Mouse (Mus musculus) kidney, adult 2 months (tissue): ENCODE measurements around the gene Mrps27. TPM values are rescaled to one million over a fixed set of nuclear protein-coding genes. Genes with fewer than 3 reads are reported as not detected.

Source experiments
- DNase-seq: peaks from one replicate; pipeline ENCODE4 v3.0.0; 2021
- H3K27ac ChIP-seq: fragments of 200-500 bp; 2 replicates; pipeline ENCODE4 v1.5.1; 2012; ENCODE audit warnings: low read depth, low read length, control low read depth, inconsistent platforms; ENCODE audit not compliant: insufficient read depth
- H3K27me3 ChIP-seq: fragments of 200-500 bp; replicated peaks from 2 replicates; pipeline ENCODE4 v1.6.1; 2012; ENCODE audit warnings: mild to moderate bottlenecking, moderate library complexity, low read length, inconsistent platforms; ENCODE audit not compliant: control insufficient read depth, insufficient read depth
- H3K36me3 ChIP-seq: fragments of 200-500 bp; 2 replicates; pipeline ENCODE4 v1.6.1; 2012; ENCODE audit warnings: mild to moderate bottlenecking, moderate library complexity, low read length, inconsistent platforms; ENCODE audit not compliant: control insufficient read depth, insufficient read depth
- H3K4me1 ChIP-seq: fragments of 200-500 bp; 2 replicates; pipeline ENCODE4 v1.6.1; 2011; ENCODE audit warnings: low read length; ENCODE audit not compliant: control insufficient read depth, insufficient read depth
- H3K4me3 ChIP-seq: fragments of 200-500 bp; 2 replicates; pipeline ENCODE4 v1.5.1; 2011; ENCODE audit warnings: mild to moderate bottlenecking, low read depth, low read length, control low read depth; ENCODE audit not compliant: insufficient read depth
- CTCF ChIP-seq: fragments of 200-500 bp; conservative IDR thresholded peaks from 2 replicates; pipeline ENCODE4 v1.5.1; 2011; ENCODE audit warnings: low read depth, mild to moderate bottlenecking, control low read depth, low read length, moderate library complexity, mixed read lengths; ENCODE audit not compliant: insufficient read depth, insufficient read length
- POLR2A ChIP-seq: fragments of 200-500 bp; IDR thresholded peaks from one replicate; pipeline ENCODE4 v1.6.1; 2011; ENCODE audit warnings: low read depth, low read length, control low read depth
- WGBS: fragments of 180-500 bp; shearing (Covaris S2); methylation state at CpG from one replicate; pipeline ENCODE4 v1.1.7; 2018; 5-methylcytosine and 5-hydroxymethylcytosine counted together
- polyA plus RNA-seq: library from polyadenylated mRNA; depleted of rRNA; stranded (reverse); fragments of >200 nt; gene quantifications from 2 replicates; pipeline ENCODE4 v1.2.3, GENCODE M21; 2012; rRNA removed

Gene Mrps27
- polyA plus RNA-seq, result 24.2 and 26.7 TPM in 2 replicates

GRCm38 (mm10) chr13:99344599-99345575 is at the start of gene Mrps27, which contains the start of gene Ptcd2:
Gene Mrps27 (plus strand): TSS chr13:99344786.
Gene Ptcd2 (minus strand): TSS chr13:99344705.
- WGBS, result 1% methylated on average over 39 of the region's 39 CpGs
- 0 out of 2 replicates have a peak, but pooled peaks cover 3% of the 10 kb centered on the region for H3K4me1 ChIP-seq
- peak; percentile 98 for DNase-seq
- TF ChIP-seq POLR2A (no peak), CTCF (no peak)
- H3K36me3 ChIP-seq, result no peaks in the 10 kb centered on the region
- no peaks in the 10 kb centered on the region for H3K27me3 ChIP-seq
- peak within 1 kb of the TSS; percentile 84 for H3K27ac ChIP-seq
- peak within 1 kb of the TSS; percentile 99 for H3K4me3 ChIP-seq

DNA sequence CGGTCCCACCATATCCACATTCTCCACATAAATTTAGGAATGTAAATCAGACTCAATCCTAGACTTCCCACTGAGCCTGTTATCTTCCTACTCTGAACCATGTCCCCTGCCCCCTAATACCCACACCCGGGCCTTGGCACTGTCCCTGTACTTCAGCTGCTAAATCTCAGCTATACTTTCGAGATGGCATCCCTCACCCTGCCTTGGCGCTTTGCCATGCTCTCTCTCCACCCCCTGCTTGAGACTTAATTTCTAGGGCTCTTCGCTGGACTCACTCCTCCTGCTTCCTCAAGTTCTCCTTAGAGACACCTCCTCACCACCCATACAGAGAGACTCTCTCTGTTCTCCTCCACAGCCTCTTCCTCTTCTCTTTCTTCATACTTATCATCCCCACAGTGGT is 44.7 kb upstream of the Mrps27 start:
- no peak for TF ChIP-seq CTCF
- no peak for TF ChIP-seq POLR2A
- DNase-seq, result no peak
- Histone ChIP-seq H3K27me3 (no peaks in the 10 kb centered on the region), H3K27ac (no peak overlapping the region), H3K36me3 (no peaks in the 10 kb centered on the region), H3K4me3 (no peak overlapping the region), H3K4me1 (no peaks in the 10 kb centered on the region)
- WGBS, result 89% methylated on average over 5 of the region's 5 CpGs

DNA sequence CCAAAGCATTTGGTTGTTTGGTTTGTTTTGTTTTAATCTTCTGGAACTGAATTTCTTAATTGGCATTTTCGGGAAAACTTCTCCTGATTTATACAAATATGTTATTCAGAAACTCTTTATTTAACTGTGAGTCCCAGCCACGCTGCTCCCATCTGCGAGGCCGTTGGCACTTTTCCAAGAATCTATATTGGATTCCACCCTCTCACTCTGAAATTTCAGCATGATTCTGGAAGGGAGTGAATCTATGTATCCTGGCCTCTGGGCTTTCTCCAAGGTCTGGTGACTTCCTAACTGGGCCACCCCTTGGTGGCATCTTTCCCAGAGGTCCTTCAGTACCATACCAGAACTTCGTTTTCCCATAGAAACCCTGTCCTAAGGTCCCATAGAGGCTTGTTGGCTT is 40.7 kb upstream of the Mrps27 start:
- TF ChIP-seq CTCF, result no peak
- no peak for TF ChIP-seq POLR2A
- Histone ChIP-seq H3K27ac (no peak overlapping the region), H3K4me1 (no peaks in the 10 kb centered on the region), H3K4me3 (no peak overlapping the region), H3K27me3 (no peaks in the 10 kb centered on the region), H3K36me3 (no peaks in the 10 kb centered on the region)
- 45% methylated on average over 5 of the region's 5 CpGs for WGBS
- DNase-seq, result no peak

DNA sequence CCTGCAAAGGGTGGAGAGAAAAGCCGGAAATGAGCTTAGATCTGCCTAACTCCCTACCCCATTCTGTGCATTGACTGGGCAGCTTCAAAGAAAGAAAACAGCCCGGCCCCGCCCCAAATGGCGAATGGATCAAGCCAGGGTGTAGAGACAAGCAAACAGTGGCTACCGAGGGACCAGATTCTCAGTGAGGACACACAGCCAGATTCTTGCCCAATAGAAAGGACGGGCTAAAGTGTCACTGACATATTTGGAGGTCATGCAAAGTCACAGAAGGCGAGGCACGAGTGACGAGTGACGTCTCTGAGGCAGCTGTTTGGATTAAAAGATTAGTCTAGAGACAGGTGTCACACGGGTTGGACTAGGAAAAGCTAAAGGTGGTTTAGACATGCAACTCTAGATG is 40.2 kb upstream of the Mrps27 start:
- WGBS, result 80% methylated on average over 11 of the region's 11 CpGs
- Histone ChIP-seq H3K27ac (no peak overlapping the region), H3K4me1 (no peaks in the 10 kb centered on the region), H3K4me3 (no peak overlapping the region), H3K27me3 (no peaks in the 10 kb centered on the region), H3K36me3 (no peaks in the 10 kb centered on the region)
- DNase-seq, result no peak
- TF ChIP-seq CTCF, result no peak
- no peak for TF ChIP-seq POLR2A

- 82% methylated on average over 1 of the region's 1 CpGs for WGBS
- no peak for TF ChIP-seq POLR2A
- no peak for TF ChIP-seq CTCF
- Histone ChIP-seq H3K36me3 (no peaks in the 10 kb centered on the region), H3K27ac (no peak overlapping the region), H3K4me3 (no peak overlapping the region), H3K27me3 (no peaks in the 10 kb centered on the region), H3K4me1 (no peaks in the 10 kb centered on the region)
- DNase-seq, result no peak
Observed at GRCm38 (mm10) chr13:99305186-99305585, 39.4 kb upstream of the Mrps27 start.

DNA sequence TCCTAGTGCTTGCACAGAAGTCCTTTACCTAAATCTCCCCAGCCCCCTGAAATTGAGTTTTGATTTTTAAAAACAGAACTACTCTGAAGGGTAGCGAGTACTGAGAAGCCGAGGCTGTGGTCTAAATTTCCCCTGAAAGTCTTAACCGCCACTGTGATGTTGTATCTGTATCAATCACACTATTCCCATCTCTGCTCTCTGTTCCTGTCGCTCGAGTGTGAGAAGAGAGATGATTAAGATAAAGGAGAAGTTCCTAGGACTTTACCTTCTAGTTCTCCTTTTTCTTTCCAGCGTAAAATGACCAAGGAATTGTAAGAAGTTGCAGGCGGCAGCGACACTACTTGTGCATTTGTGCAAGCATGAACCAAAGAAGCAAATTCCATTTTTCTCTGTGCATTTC is 38.4 kb upstream of the Mrps27 start:
- no peak overlapping the region for H3K4me3 ChIP-seq
- H3K4me1 ChIP-seq, result no peaks in the 10 kb centered on the region
- WGBS, result 88% methylated on average over 8 of the region's 8 CpGs
- H3K27me3 ChIP-seq, result no peaks in the 10 kb centered on the region
- no peaks in the 10 kb centered on the region for H3K36me3 ChIP-seq
- H3K27ac ChIP-seq, result no peak overlapping the region
- TF ChIP-seq POLR2A (no peak), CTCF (no peak)
- DNase-seq, result no peak

GRCm38 (mm10) chr13:99307930-99308359 is 36.6 kb upstream of the Mrps27 start:
- Histone ChIP-seq H3K27me3 (no peaks in the 10 kb centered on the region), H3K4me1 (no peaks in the 10 kb centered on the region), H3K4me3 (no peak overlapping the region), H3K36me3 (no peaks in the 10 kb centered on the region), H3K27ac (no peak overlapping the region)
- DNase-seq, result peak; percentile 71
- WGBS, result 53% methylated on average over 5 of the region's 5 CpGs
- TF ChIP-seq POLR2A, result no peak
- TF ChIP-seq CTCF, result no peak

DNA sequence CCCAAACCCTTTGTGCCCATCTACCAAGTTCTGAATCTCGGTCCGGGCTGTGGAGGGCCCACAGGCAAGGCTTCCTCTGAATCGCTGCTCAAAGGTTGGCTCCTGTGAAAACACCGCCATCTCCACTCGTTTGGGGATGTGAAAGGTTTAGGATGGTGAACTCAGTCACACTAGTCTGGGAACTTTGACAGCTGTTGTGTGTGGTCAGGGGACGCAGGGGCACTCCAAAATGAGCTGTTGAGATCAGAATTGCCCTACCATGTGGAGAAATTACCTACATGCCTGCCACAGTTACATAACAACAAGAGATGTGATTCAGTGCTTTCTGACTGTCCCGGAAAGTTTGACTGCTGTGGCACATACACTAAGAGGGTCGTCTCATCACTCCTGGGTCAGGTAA is 36.2 kb upstream of the Mrps27 start:
- WGBS, result 74% methylated on average over 8 of the region's 8 CpGs
- Histone ChIP-seq H3K36me3 (no peaks in the 10 kb centered on the region), H3K4me1 (no peaks in the 10 kb centered on the region), H3K4me3 (no peak overlapping the region), H3K27ac (no peak overlapping the region), H3K27me3 (no peaks in the 10 kb centered on the region)
- no peak for DNase-seq
- TF ChIP-seq POLR2A, result no peak
- no peak for TF ChIP-seq CTCF
